Mouse (Mus musculus): Measurements from ENCODE around the gene Arhgef12. TPM values are rescaled to one million over a fixed set of nuclear protein-coding genes. Genes with fewer than 3 reads are reported as not detected.

Arhgef12 gene
- polyA plus RNA-seq (2012; rRNA removed) = 21.0 and 27.2 TPM in 2 replicates

DNA sequence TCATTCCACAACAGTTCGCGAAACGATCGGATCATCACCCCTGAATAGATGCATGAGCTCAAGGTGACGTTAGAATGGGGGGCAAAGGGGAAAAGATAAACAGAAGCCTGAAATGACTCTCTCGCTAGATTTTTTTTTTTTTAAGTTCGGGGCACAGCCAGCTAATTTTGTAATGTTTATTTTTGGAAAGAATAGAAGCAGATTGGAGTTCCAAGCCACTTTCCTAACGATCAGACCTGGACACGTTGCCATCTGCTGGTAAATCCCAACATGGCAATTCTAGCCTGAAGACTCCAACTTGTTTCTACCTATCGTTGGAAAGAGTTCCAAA lies at the start of gene Arhgef12:
Gene Arhgef12 (minus strand): TSS at position 53 of the 331 bp plus-strand sequence.

DNA sequence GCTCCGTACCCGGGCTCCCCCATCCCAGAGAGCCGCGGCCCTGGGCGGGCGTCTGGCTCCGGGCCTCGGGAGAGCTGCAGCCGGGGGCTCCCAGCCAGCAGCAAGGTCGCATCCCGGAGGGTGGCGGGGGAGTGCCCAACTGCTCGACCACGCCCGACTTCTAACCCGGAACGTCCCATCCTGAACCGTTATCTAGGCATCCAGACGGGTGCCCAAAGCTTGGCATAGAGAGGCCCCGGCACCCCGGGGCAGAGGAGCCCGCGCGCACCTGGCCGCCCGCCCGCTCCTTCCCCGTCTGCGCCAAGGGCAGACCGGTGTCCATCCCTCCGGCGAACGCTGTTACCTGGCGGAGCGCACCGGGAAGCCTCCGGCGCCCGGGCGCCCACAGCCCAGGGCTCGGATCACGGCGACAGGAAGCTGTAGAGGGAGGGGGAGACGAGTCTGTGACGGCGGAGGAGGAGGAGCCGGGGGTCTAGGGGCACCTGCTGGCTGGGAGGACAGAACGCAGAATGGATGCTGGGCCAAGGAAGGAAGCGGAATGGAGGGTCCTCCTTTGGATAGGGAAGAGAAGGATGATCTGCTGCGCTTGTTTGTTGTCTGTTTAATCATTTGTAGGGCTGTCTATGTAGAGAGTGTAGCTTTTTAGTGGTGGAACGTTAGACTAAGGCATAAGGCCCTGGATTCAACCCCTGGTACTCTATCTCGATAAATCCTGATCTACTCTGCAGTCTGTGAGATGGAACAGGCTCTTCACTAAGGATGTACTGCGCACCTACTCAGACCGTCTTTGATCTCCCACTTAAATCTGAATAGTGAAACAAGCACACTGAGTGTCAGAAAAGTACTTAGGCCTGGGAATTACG lies 9.3 kb upstream of the Arhgef12 start, which contains the start of gene Tmem136:
Gene Tmem136 (minus strand): TSS at position 437 of the 863 bp plus-strand sequence.

GRCm38 (mm10) chr9:42943781-42944535 lies 163.1 kb downstream of the Arhgef12 start, which contains the start of gene Grik4:
TSS of gene Grik4 (minus strand) at chr9:42944493.

Other genes with a start within 250 kb of the Arhgef12 start
- 1.7 and 2.7 TPM in 2 replicates for gene Grik4, start 162.7 kb downstream of the Arhgef12 start, polyA plus RNA-seq (2012; rRNA removed)
- 21.6 and 23.1 TPM in 2 replicates for gene Tmem136, start 9.3 kb upstream of the Arhgef12 start, polyA plus RNA-seq (2012; rRNA removed)
- 0.02 TPM in 1 of 2 replicates, not detected in the other for gene Pou2f3, start 103.1 kb upstream of the Arhgef12 start, polyA plus RNA-seq (2012; rRNA removed)
- 29.5 and 62.2 TPM in 2 replicates for gene Oaf, start 132.7 kb upstream of the Arhgef12 start, polyA plus RNA-seq (2012; rRNA removed)
- 0.49 and 1.6 TPM in 2 replicates for gene Trim29, start 203.6 kb upstream of the Arhgef12 start, polyA plus RNA-seq (2012; rRNA removed)

Data from central nervous system, embryonic 11.5 days (tissue).